Mouse (Mus musculus) liver, embryonic 13.5 days (tissue): ENCODE measurements around the gene Ankrd60. TPM values are rescaled to one million over a fixed set of nuclear protein-coding genes. Genes with fewer than 3 reads are reported as not detected.

ENCODE experiments used
- ATAC-seq: fragments of 200-750 bp; cut with Nextera tagmentation; 2 replicates; pipeline ENCODE4 v1.8.0; 2017; ENCODE audit warnings: low read depth, mild to moderate bottlenecking, moderate number of reproducible peaks, moderate library complexity
- DNase-seq: peaks from one replicate; pipeline ENCODE4 v3.0.0; 2022
- H3K27ac ChIP-seq: fragments of 300-500 bp; sonication (generic); 2 replicates; pipeline ENCODE4 v1.5.1; 2015; ENCODE audit warnings: moderate library complexity, mild to moderate bottlenecking, inconsistent platforms
- H3K27me3 ChIP-seq: fragments of 300-500 bp; sonication (generic); 2 replicates; pipeline ENCODE4 v1.6.1; 2015; ENCODE audit warnings: mild to moderate bottlenecking, inconsistent platforms
- H3K36me3 ChIP-seq: fragments of 300-500 bp; sonication (generic); 2 replicates; pipeline ENCODE4 v1.6.1; 2015; ENCODE audit warnings: mild to moderate bottlenecking, inconsistent platforms
- H3K4me1 ChIP-seq: fragments of 300-500 bp; sonication (generic); replicated peaks from 2 replicates; pipeline ENCODE4 v1.6.1; 2015; ENCODE audit warnings: inconsistent platforms
- H3K4me2 ChIP-seq: fragments of 300-500 bp; sonication (generic); 2 replicates; pipeline ENCODE4 v1.6.1; 2015; ENCODE audit warnings: inconsistent platforms, mild to moderate bottlenecking, moderate library complexity
- H3K4me3 ChIP-seq: fragments of 300-500 bp; sonication (generic); replicated peaks from 2 replicates; pipeline ENCODE4 v1.5.1; 2015; ENCODE audit warnings: mild to moderate bottlenecking, inconsistent platforms
- H3K9ac ChIP-seq: fragments of 300-500 bp; sonication (generic); 2 replicates; pipeline ENCODE4 v1.6.1; 2015; ENCODE audit warnings: mild to moderate bottlenecking, inconsistent platforms
- H3K9me3 ChIP-seq: fragments of 300-500 bp; sonication (generic); replicated peaks from 2 replicates; pipeline ENCODE4 v1.6.1; 2016; ENCODE audit warnings: inconsistent platforms
- WGBS: fragments of 180-500 bp; shearing (Covaris S2); methylation state at CpG from one replicate; pipeline ENCODE4 v1.1.7; 2015; ENCODE audit not compliant: insufficient replicate concordance; 5-methylcytosine and 5-hydroxymethylcytosine counted together
- polyA plus RNA-seq: library from polyadenylated mRNA; unstranded; fragments of >200 nt; fragmentation: Nextera tagmentation; extraction: Ambion mirVana; gene quantifications from 2 replicates; pipeline ENCODE4 v1.2.1, GENCODE M21; 2015

Ankrd60 gene
- not detected in 2 replicates for polyA plus RNA-seq

DNA sequence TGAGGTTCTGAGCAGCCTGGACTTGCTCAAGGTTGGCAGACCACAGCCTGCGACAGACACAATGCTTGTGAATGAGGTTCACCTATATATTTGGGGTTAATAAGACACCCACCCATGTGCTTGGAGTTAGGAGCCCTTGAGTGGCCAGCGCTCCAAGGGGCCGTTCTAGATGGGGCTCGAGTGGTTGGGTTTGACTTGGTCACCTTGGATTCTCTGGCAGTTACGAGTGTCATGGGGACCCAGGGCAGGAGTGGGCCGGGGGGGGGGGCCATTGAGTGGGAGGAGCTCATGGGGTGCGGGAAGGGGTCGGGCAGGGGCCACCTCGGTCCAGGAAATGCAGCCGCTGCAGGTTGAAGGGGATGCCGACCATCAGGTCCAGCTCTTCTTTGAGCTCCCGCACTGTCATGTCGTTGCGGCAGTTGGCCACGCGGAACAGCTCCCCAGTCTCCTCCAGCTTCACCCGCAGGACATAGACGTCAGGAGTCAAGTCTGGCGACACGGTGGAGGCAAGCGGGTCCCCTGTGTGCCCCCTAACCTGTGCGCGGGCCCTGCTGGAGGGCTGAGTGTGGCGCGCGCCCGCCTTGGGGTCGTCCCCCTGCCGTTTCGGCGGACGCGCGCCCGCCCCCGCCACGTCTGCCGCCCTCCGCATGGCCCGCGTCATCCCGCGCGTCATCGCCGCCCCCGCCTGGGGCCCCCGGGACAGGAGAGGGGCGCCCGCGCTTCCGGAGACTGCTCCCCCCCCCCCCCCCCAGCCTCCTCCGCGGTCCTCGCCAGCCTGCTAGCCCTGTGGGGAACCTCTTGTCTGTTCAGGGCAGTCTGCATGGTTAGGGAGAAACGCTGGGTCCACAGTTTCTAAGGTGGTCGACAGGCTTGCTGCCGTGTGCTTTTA is at the start of gene Ankrd60:
TSS of gene Ankrd60 (minus strand) at position 697 of the 889 bp plus-strand sequence.
- H3K4me3 ChIP-seq = peak within 1 kb of the TSS; percentile 32
- DNase-seq = no peak
- H3K27ac ChIP-seq = no peak within 1 kb of the TSS
- H3K9me3 ChIP-seq = no peaks in the 10 kb centered on the region
- no peaks in the 10 kb centered on the region for H3K36me3 ChIP-seq
- WGBS = 8% methylated on average over 53 of the region's 58 CpGs
- peaks cover 85% of the 10 kb centered on the region for H3K27me3 ChIP-seq
- ATAC-seq = no peak
- H3K4me2 ChIP-seq = peak within 1 kb of the TSS; percentile 59
- H3K9ac ChIP-seq = no peak within 1 kb of the TSS
- peaks cover 18% of the 10 kb centered on the region for H3K4me1 ChIP-seq

DNA sequence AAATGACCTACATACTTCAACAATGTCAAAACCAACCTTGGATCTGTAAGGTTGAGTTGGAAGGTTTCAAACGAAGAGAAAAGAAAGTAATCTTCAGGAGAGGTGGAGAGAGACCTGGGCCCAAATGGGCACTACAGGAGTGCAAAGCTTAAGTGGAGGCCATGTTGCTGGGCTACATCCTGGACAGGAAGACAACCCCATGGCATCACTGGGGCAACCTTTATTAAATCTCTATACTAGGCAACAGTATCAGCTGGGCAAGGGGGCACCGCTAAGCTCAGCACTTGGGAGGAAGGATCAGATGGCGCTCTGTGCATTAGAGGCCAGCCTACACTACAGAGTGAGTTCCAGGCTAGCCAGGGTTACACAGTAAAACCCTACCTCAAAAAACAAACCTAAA is 47.6 kb upstream of the Ankrd60 start:
- Histone ChIP-seq H3K9me3 (no peaks in the 10 kb centered on the region), H3K4me3 (no peak overlapping the region), H3K4me2 (no peak overlapping the region), H3K9ac (no peak overlapping the region), H3K27ac (no peak overlapping the region), H3K36me3 (no peaks in the 10 kb centered on the region), H3K4me1 (no peaks in the 10 kb centered on the region; the same call in 1 of the 2 replicates), H3K27me3 (no peaks in the 10 kb centered on the region)
- no peak for DNase-seq
- WGBS = 81% methylated on average over 3 of the region's 3 CpGs
- no peak for ATAC-seq

DNA sequence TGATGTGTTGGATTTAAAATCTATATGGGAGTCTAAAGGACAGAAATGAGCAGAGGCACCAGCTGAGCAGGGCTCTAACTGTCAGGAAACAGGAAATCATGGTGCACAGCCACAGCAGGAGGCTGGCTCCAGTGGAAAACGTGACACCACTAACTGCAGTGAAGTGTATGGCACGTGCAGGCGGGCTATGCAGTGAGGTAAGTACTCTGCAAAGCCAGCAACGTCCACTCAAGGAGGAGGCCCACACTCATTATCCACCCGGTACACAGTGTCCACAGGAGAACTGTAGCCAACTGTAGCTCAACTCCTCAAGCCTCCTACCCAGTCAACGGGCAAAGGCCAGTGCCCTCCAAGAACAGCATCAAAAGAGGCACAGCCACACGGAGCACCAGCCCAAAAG is 46.5 kb upstream of the Ankrd60 start:
- Histone ChIP-seq H3K27me3 (no peaks in the 10 kb centered on the region), H3K4me2 (no peak overlapping the region), H3K4me3 (no peak overlapping the region), H3K4me1 (no peaks in the 10 kb centered on the region; the same call in 1 of the 2 replicates), H3K27ac (no peak overlapping the region), H3K9ac (no peak overlapping the region), H3K36me3 (no peaks in the 10 kb centered on the region), H3K9me3 (no peaks in the 10 kb centered on the region)
- ATAC-seq (no peak), DNase-seq (no peak)
- 52% methylated on average over 7 of the region's 7 CpGs for WGBS

DNA sequence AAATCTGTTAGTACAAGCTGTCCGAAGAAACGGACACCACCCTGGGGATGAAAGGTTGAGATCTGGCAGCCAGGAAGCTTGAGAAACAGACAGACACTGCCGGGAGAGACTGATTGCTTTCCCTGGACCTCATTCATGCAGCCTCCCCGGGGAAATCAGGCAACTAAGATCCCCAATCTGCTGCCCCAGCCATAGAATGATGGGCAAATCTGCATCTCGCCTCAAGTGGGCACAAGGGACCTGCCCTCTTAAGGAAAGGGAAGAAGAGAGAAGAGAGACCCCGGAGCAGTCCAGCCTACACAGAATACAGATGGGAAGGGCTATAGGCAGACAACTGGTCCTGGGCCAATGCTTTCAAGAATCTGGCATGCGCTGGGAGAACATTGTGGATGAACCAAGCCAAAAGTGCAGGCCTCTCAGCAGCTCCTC is 44.0 kb upstream of the Ankrd60 start:
- Histone ChIP-seq H3K9me3 (no peaks in the 10 kb centered on the region), H3K27ac (no peak overlapping the region), H3K27me3 (no peaks in the 10 kb centered on the region), H3K4me3 (no peak overlapping the region), H3K4me1 (no peaks in the 10 kb centered on the region; the same call in 1 of the 2 replicates), H3K9ac (no peak overlapping the region), H3K4me2 (no peak overlapping the region), H3K36me3 (no peaks in the 10 kb centered on the region)
- ATAC-seq = no peak
- WGBS = 66% methylated on average over 7 of the region's 7 CpGs
- no peak for DNase-seq

DNA sequence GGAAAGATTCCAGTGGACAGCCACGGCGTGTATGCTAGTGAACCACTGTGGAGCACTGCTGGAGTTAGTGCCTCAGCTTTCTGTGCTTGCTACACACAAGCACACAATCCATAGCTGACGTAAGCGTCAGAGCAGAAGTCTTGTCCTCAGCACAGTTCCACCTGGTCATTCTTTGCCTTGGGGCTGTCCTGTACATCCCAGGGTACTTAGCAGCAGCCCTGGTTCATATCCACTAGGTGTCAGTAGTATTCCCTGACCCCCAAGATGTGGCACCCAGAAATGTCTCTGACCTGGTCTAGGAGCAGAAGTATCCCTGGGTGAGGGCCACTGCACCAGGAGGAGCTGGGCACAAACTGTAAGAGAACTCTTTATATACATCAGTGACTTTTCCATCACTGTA is 42.5 kb upstream of the Ankrd60 start:
- Histone ChIP-seq H3K4me2 (no peak overlapping the region), H3K4me3 (no peak overlapping the region), H3K9me3 (no peaks in the 10 kb centered on the region), H3K36me3 (no peaks in the 10 kb centered on the region), H3K4me1 (no peaks in the 10 kb centered on the region; the same call in 1 of the 2 replicates), H3K27ac (no peak overlapping the region), H3K9ac (no peak overlapping the region), H3K27me3 (no peaks in the 10 kb centered on the region)
- WGBS = 78% methylated on average over 4 of the region's 4 CpGs
- no peak for ATAC-seq
- DNase-seq = no peak

DNA sequence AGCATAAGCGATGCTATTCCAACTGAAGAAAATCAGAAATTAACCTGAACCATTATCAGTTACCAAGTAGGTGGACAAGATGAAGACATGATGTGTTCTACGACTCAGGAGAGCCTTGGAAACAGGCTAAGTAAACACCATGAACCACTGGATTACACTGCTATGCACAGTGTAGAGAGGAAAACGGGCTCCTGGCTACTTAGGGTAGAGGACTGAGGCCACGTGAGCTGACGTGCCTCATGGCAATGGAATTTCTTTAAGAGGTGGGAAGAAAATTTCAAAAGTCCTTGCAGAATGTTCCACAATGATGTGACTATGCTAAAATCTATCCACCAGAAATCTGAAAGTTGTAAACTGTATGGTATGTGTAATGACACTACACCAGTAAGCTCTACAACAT is 41.0 kb upstream of the Ankrd60 start:
- no peaks in the 10 kb centered on the region for H3K9me3 ChIP-seq
- no peak overlapping the region for H3K9ac ChIP-seq
- H3K36me3 ChIP-seq = no peaks in the 10 kb centered on the region
- no peaks in the 10 kb centered on the region for H3K27me3 ChIP-seq
- no peak overlapping the region for H3K4me3 ChIP-seq
- WGBS = 71% methylated on average over 5 of the region's 5 CpGs
- no peak overlapping the region for H3K4me2 ChIP-seq
- no peaks in the 10 kb centered on the region for H3K4me1 ChIP-seq
- DNase-seq = no peak
- ATAC-seq = no peak
- no peak overlapping the region for H3K27ac ChIP-seq

DNA sequence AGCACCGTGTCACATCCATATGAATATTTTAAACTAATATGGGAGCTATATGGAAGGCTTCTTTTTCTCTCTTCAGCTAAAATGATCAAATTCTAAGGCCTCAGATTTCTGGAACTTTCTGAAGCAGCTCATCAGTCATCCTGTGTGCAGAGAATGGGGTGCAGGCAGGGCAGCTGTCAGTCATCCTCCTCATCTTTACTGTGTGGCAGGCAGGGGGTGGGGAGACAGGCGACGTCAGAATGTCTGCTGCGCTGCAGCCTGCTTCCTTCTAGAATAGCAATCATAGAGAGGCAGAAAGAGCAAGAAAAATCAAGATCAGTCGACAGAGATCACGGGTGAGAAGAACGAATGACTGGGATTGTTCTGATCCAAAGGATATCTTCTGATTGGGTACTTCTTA is 38.0 kb upstream of the Ankrd60 start:
- no peak for ATAC-seq
- H3K27me3 ChIP-seq = no peaks in the 10 kb centered on the region
- DNase-seq = no peak
- H3K4me3 ChIP-seq = no peak overlapping the region
- no peak overlapping the region for H3K27ac ChIP-seq
- H3K9me3 ChIP-seq = no peaks in the 10 kb centered on the region
- no peak overlapping the region for H3K9ac ChIP-seq
- no peaks in the 10 kb centered on the region for H3K36me3 ChIP-seq
- H3K4me1 ChIP-seq = no peaks in the 10 kb centered on the region
- 72% methylated on average over 7 of the region's 7 CpGs for WGBS
- H3K4me2 ChIP-seq = no peak overlapping the region

DNA sequence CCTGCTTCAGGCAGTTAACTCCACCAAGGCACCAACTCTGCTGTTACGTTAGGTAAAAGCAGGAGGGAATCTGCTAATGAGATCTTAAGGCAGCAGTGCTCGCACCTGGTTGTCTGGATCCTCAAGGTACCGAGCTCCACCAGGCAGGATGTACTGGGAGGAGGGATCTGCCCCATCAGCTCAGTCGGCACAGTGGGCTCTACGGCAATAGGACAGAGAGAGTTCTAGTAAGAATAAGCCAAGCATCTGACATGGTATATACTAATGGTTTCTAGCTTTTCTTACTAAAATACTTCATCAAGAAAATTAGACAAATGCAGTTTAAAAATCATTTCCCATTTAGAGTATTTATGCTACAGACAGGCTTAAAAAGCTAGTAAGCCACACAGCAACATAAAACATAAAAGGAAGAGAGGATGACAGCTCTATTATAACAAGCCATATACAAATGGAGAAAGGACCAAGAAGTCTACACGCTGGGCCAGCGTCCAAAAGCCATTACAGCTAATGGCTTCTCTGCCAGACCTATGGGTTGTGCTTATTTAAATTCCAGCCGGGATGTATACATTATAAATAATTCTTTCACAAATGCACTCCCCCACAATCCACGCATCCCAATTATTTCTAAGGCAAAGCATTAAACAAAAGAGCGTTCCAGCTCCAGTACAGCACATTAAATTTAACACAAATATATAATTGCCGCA is 37.4 kb upstream of the Ankrd60 start:
- Histone ChIP-seq H3K4me1 (no peaks in the 10 kb centered on the region), H3K4me2 (no peak overlapping the region), H3K27me3 (no peaks in the 10 kb centered on the region), H3K27ac (no peak overlapping the region), H3K36me3 (no peaks in the 10 kb centered on the region), H3K4me3 (no peak overlapping the region), H3K9ac (no peak overlapping the region), H3K9me3 (no peaks in the 10 kb centered on the region)
- WGBS = 82% methylated on average over 11 of the region's 11 CpGs
- DNase-seq (no peak), ATAC-seq (no peak)

DNA sequence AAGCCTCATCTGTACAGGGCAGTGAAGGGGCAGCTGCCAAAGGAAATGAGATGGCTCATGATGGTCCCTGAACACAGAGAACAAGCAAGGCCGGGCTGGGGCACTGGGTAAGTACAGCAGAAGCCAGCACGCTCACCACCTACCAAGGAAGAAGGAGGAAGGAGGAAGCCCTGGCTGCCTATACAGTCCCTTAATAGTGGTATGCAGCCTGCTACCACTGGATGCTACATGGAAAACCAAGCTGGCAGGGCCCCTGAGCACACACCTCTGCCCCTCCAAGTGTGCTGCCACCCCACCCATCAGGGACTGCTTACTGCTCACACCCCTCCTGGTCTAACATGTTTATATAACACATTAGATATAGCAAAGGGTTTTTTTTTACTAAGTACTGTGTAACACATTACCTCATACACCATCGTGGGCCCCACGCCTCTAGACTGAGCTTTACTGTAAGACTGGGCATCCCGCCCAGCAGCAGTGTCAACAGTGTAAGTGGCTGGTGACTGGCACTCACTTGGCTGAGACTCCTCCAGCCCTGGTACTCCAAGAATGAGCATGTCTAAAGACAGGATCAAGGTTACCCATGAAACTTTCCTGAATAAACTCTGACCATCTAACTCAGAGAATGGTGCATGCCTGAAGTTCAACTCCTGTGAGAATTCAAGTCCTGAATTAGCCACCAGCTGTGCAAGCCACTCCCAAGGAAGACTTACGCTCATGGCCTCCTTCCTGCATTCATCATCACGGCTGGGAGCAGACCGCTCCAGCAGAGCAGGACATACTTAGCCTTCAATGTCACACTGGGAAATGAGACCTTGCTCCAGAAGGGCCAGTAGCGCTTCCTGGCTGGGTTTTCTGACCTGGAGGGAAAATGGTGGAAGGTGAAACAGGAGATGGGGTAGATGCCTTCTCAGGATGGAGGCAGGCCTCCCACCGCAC is 30.1 kb upstream of the Ankrd60 start:
- DNase-seq = no peak
- Histone ChIP-seq H3K27me3 (no peaks in the 10 kb centered on the region), H3K4me3 (no peak overlapping the region), H3K9me3 (no peaks in the 10 kb centered on the region), H3K4me2 (no peak overlapping the region), H3K36me3 (peaks cover 5% of the 10 kb centered on the region; the same call in 1 of the 2 replicates), H3K27ac (no peak overlapping the region), H3K9ac (no peak overlapping the region), H3K4me1 (no peaks in the 10 kb centered on the region)
- ATAC-seq = 0 out of 2 replicates have a peak, but pooled peaks have one; percentile 13
- WGBS = 76% methylated on average over 10 of the region's 10 CpGs

DNA sequence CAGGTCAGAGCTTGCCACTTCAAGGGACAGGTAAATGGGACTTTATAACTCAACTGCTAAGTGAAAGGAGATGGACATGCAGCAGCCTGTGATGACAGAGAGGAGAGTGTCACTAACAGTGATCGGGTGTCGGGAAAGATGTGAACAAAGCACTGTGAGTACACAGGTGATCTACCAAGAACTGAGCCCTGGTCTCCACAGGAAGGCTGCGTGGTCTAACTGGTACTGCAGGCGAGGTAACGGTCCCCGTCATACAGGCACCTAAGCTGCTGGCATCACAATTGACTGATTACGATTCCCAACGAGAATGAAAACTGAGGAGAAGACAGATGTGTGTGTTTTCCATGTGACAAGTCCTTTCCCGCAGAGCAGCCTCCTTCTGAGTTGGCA is 28.2 kb upstream of the Ankrd60 start:
- Histone ChIP-seq H3K9me3 (no peaks in the 10 kb centered on the region), H3K4me2 (no peak overlapping the region), H3K27ac (no peak overlapping the region), H3K4me1 (no peaks in the 10 kb centered on the region), H3K4me3 (no peak overlapping the region), H3K9ac (no peak overlapping the region), H3K36me3 (peaks cover 5% of the 10 kb centered on the region; the same call in 1 of the 2 replicates), H3K27me3 (no peaks in the 10 kb centered on the region)
- DNase-seq = no peak
- ATAC-seq = no peak
- WGBS = 80% methylated on average over 9 of the region's 9 CpGs
